Mouse (Mus musculus) embryonic fibroblast, embryonic 13.5 days (primary cell): ENCODE data around the gene Rimbp3.

Source experiments
- CTCF ChIP-seq: IDR thresholded peaks from 2 replicates; pipeline ENCODE4 v1.5.1; 2011; ENCODE audit warnings: mild to moderate bottlenecking, control low read depth, low read length, moderate library complexity, borderline replicate concordance; ENCODE audit not compliant: insufficient read depth
- POLR2A ChIP-seq: IDR thresholded peaks from 2 replicates; pipeline ENCODE4 v1.6.1; 2011; ENCODE audit warnings: low read depth, mild to moderate bottlenecking, control low read depth, low read length, moderate library complexity

- TF ChIP-seq POLR2A (no peak), CTCF (no peak)
Measured at GRCm38 (mm10) chr16:17177623-17178170, 30.7 kb upstream of the Rimbp3 start.
